Mouse (Mus musculus): ENCODE results near the gene Hipk2. TPM values are rescaled to one million over a fixed set of nuclear protein-coding genes. Genes with fewer than 3 reads are reported as not detected.

Gene Hipk2
- 12.8 TPM for polyA plus RNA-seq (2017; shearing (Covaris generic))

GRCm38 (mm10) chr6:38876071-38876911, at the start of gene Hipk2:
TSS of gene Hipk2 (minus strand) at chr6:38876165.

GRCm38 (mm10) chr6:38875258-38876070, 501 bp downstream of the Hipk2 start, which contains the start of gene Tbxas1:
TSS of gene Tbxas1 (plus strand) at chr6:38875404.

GRCm38 (mm10) chr6:38662714-38663615, 213.0 kb downstream of the Hipk2 start, which contains the start of gene Clec2l:
TSS of gene Clec2l (plus strand) at chr6:38663069.

Other genes with a start within 250 kb of the Hipk2 start
- 0.10 TPM for gene Klrg2, start 238.9 kb downstream of the Hipk2 start, polyA plus RNA-seq (2017; shearing (Covaris generic))
- gene Clec2l, start 213.1 kb downstream of the Hipk2 start, polyA plus RNA-seq (2017; shearing (Covaris generic)), result not detected
- gene Tbxas1, start 761 bp downstream of the Hipk2 start, polyA plus RNA-seq (2017; shearing (Covaris generic)), result 0.07 TPM
- 1.3 TPM for gene Parp12, start 242.2 kb upstream of the Hipk2 start, polyA plus RNA-seq (2017; shearing (Covaris generic))